ENCODE assay signal across 14 mouse cellular contexts in the genomic region with DNA sequence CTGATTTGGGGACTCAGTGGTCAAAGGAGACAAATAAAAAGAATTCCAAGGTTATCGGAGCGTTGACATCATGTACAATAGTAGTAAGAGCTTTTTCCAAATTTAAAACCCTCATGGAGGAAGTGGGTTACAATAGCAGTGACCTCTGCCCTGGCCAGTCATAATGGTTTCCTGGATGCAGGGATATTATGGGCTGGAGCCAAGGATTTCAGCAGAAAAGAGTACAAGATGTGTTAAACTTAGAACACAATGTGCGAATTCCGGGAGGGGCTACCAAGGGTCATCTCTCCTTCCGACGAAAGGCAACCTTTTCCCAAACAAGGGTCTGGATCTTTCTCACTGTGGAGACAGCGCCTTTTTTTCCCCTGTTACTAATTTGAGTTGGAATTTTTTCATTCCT.
A peak's percentile ranks its signal among the peaks of the same experiment; 100 is the strongest.
DNase-seq lines count a peak whose midpoint lies in the region; ATAC-seq lines count a peak whose summit lies in the region.
"Had no signal": no experiment of that assay in that cellular context is flagged by ENCODE, and none has a peak within 500 bp of the region (broad histone marks: within the 10 kb centered on the region; RNA-seq: fewer than 3 reads in every experiment).

No protein-coding gene starts in this region.

- no peaks in the 10 kb centered on the region for H3K9me3 ChIP-seq in kidney, embryonic 15.5 days (replicated peaks)
- no peaks in the 10 kb centered on the region for H3K9me3 ChIP-seq in liver, embryonic 12.5 days (replicated peaks)
- H3K9me3 ChIP-seq: embryonic facial prominence, embryonic 12.5 days; hindbrain, embryonic 13.5 days; neural tube, embryonic 13.5 days had no signal

- H3K27me3 ChIP-seq in kidney, embryonic 15.5 days, result 0 out of 2 replicates have a peak, but pooled peaks cover 7% of the 10 kb centered on the region
- peaks cover 11% of the 10 kb centered on the region for H3K27me3 ChIP-seq in liver, embryonic 12.5 days (replicated peaks)
- H3K27me3 ChIP-seq: embryonic facial prominence, embryonic 12.5 days had no signal

- H3K9ac ChIP-seq in kidney, embryonic 15.5 days, result no peak overlapping the region
- no peak overlapping the region for H3K9ac ChIP-seq in liver, embryonic 12.5 days
- H3K9ac ChIP-seq: embryonic facial prominence, embryonic 12.5 days; hindbrain, embryonic 13.5 days; limb, embryonic 13.5 days; neural tube, embryonic 13.5 days had no signal

- H3K4me3 ChIP-seq in kidney, embryonic 15.5 days (replicated peaks), result no peak overlapping the region
- no peak overlapping the region for H3K4me3 ChIP-seq in liver, embryonic 12.5 days
- H3K4me3 ChIP-seq: embryonic facial prominence, embryonic 12.5 days; hindbrain, embryonic 13.5 days; limb, embryonic 13.5 days; neural tube, embryonic 13.5 days had no signal

- no peak overlapping the region for H3K27ac ChIP-seq in kidney, embryonic 15.5 days
- no peak overlapping the region for H3K27ac ChIP-seq in liver, embryonic 12.5 days
- H3K27ac ChIP-seq: embryonic facial prominence, embryonic 12.5 days; hindbrain, embryonic 13.5 days; limb, embryonic 13.5 days; neural tube, embryonic 13.5 days had no signal

- 55% methylated on average over 7 of the region's 7 CpGs for WGBS in kidney, embryonic 15.5 days
- 66% methylated on average over 7 of the region's 7 CpGs for WGBS in liver, embryonic 12.5 days (ENCODE audit: insufficient replicate concordance)

- no peak for ATAC-seq in kidney, embryonic 15.5 days (replicated peaks; ENCODE audit: low FRiP score)
- no peak for ATAC-seq in liver, embryonic 12.5 days

- H3K4me2 ChIP-seq in kidney, embryonic 15.5 days, result no peak overlapping the region
- no peak overlapping the region for H3K4me2 ChIP-seq in liver, embryonic 12.5 days
- H3K4me2 ChIP-seq: embryonic facial prominence, embryonic 12.5 days; hindbrain, embryonic 13.5 days; limb, embryonic 13.5 days; neural tube, embryonic 13.5 days had no signal

- DNase-seq in kidney, adult 11 months, result peak; percentile 80
- DNase-seq in adrenal gland, postnatal 36 days, result peak; percentile 64 to 67
- DNase-seq in kidney, adult 8-10 months, result peak; percentile 79 to 80
- peak; percentile 50 for DNase-seq in lung, postnatal 36 days
- no peak for DNase-seq in cerebellum, postnatal 36 days
- DNase-seq in urinary bladder, postnatal 10 days (ENCODE audit: low spot score), result no peak
- DNase-seq: cerebellum, adult 18-20 months; thymus, adult 2 months had no signal

- H3K36me3 ChIP-seq in kidney, embryonic 15.5 days, result no peaks in the 10 kb centered on the region
- H3K36me3 ChIP-seq in liver, embryonic 12.5 days, result no peaks in the 10 kb centered on the region
- H3K36me3 ChIP-seq: embryonic facial prominence, embryonic 12.5 days; hindbrain, embryonic 13.5 days; limb, embryonic 13.5 days; neural tube, embryonic 13.5 days had no signal

- 0 out of 2 replicates have a peak, but pooled peaks cover 5% of the 10 kb centered on the region for H3K4me1 ChIP-seq in kidney, embryonic 15.5 days
- no peaks in the 10 kb centered on the region for H3K4me1 ChIP-seq in liver, embryonic 12.5 days

Comparison
In these comparisons a context has a peak if more than half of its experiments do, and no peak if none do; other contexts are left out.
1. DNase-seq: peak in kidney, adult 11 months (single experiment), adrenal gland, postnatal 36 days (2 of 2), kidney, adult 8-10 months (2 of 2) and lung, postnatal 36 days (single experiment); none in cerebellum, postnatal 36 days (0 of 2) and urinary bladder, postnatal 10 days (single experiment).